Mouse (Mus musculus) midbrain, embryonic 15.5 days (tissue): ENCODE data around the gene Tyms. TPM values are rescaled to one million over a fixed set of nuclear protein-coding genes. Genes with fewer than 3 reads are reported as not detected.
"Not testable (repeated sequence)": the region's sequence is repeated elsewhere in the genome, so short reads cannot be mapped to it uniquely, and the experiment has no call there.

Experiments used
- ATAC-seq: fragments of 200-750 bp; cut with Nextera tagmentation; replicated peaks from 2 replicates; pipeline ENCODE4 v1.8.0; 2017; ENCODE audit warnings: moderate TSS enrichment
- H3K27ac ChIP-seq: fragments of 300-500 bp; sonication (generic); 2 replicates; pipeline ENCODE4 v1.5.1; 2015; ENCODE audit warnings: mild to moderate bottlenecking, inconsistent platforms
- H3K27me3 ChIP-seq: fragments of 300-500 bp; sonication (generic); replicated peaks from 2 replicates; pipeline ENCODE4 v1.6.1; 2015; ENCODE audit warnings: inconsistent platforms
- H3K36me3 ChIP-seq: fragments of 300-500 bp; sonication (generic); replicated peaks from 2 replicates; pipeline ENCODE4 v1.6.1; 2015; ENCODE audit warnings: inconsistent platforms
- H3K4me1 ChIP-seq: fragments of 300-500 bp; sonication (generic); 2 replicates; pipeline ENCODE4 v1.6.1; 2015; ENCODE audit warnings: inconsistent platforms
- H3K4me2 ChIP-seq: fragments of 300-500 bp; sonication (generic); 2 replicates; pipeline ENCODE4 v1.6.1; 2015; ENCODE audit warnings: inconsistent platforms, mild to moderate bottlenecking, moderate library complexity
- H3K4me3 ChIP-seq: fragments of 300-500 bp; sonication (generic); 2 replicates; pipeline ENCODE4 v1.5.1; 2015; ENCODE audit warnings: mild to moderate bottlenecking, inconsistent platforms
- H3K9ac ChIP-seq: fragments of 300-500 bp; sonication (generic); 2 replicates; pipeline ENCODE4 v1.6.1; 2015; ENCODE audit warnings: mild to moderate bottlenecking, inconsistent platforms
- H3K9me3 ChIP-seq: fragments of 300-500 bp; sonication (generic); 2 replicates; pipeline ENCODE4 v1.6.1; 2016; ENCODE audit warnings: inconsistent platforms
- WGBS: fragments of 180-500 bp; shearing (Covaris S2); methylation state at CpG from one replicate; pipeline ENCODE4 v1.1.7; 2015; ENCODE audit warnings: mixed read lengths; 5-methylcytosine and 5-hydroxymethylcytosine counted together
- polyA plus RNA-seq: library from polyadenylated mRNA; unstranded; fragments of >200 nt; fragmentation: Nextera tagmentation; extraction: Ambion mirVana; gene quantifications from 2 replicates; pipeline ENCODE4 v1.2.1, GENCODE M21; 2015

The Tyms gene
- polyA plus RNA-seq, 1 experiment from 2014 or later, result 37.8 TPM

- Histone ChIP-seq H3K4me3 (no peak overlapping the region), H3K27me3 (no peaks in the 10 kb centered on the region), H3K9ac (no peak overlapping the region), H3K9me3 (no peaks in the 10 kb centered on the region), H3K4me1 (no peaks in the 10 kb centered on the region), H3K27ac (no peak overlapping the region), H3K36me3 (no peaks in the 10 kb centered on the region), H3K4me2 (no peak overlapping the region)
- ATAC-seq, result no peak
- WGBS, result 46% methylated on average over 2 of the region's 2 CpGs
Measured at GRCm38 (mm10) chr5:30094399-30094798, 21.0 kb upstream of the Tyms start.

DNA sequence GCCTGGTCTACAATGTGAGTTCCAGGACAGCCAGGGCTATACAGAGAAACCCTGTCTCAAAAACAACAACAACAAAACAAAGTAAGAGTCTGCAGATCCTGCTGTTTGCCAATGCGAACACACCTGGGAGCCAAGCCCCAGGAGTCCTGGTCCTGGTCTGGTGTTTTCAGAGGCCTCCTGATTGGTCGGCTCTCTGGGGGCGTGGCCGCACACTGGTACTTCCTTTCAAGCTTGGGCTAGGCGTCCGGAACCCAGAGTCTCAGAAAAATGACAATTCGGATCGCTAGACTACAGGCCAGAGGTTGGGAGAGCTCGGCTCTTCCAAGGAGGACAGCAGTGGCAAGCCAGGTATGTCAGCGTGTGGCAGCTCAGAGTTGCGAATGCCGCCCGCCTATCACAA is 19.3 kb upstream of the Tyms start:
- H3K9me3 ChIP-seq, result no peaks in the 10 kb centered on the region
- 67% methylated on average over 13 of the region's 13 CpGs for WGBS
- H3K27ac ChIP-seq, result no peak overlapping the region
- H3K4me2 ChIP-seq, result no peak overlapping the region
- ATAC-seq, result no peak
- no peak overlapping the region for H3K4me3 ChIP-seq
- no peaks in the 10 kb centered on the region for H3K36me3 ChIP-seq
- H3K9ac ChIP-seq, result no peak overlapping the region
- H3K27me3 ChIP-seq, result no peaks in the 10 kb centered on the region
- no peaks in the 10 kb centered on the region for H3K4me1 ChIP-seq

DNA sequence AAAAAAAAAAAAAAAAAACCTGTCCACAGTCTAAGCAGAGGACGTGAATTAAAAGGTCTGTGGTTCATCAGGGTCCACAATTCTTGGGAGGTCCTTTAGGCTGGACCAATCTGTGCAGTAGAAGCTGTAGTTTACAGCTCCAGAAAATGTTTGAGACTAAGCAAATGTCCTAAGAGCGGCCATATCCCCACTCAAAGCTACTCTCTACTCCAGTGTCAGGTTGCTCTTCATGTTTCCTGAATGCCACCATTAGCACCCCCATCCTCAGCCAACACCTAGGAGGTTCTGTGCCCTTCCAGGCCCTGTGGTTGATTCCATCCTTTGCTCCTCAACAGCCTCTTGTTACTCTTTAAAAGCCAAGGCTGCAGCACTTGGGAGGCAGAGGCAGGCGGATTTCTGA is 1.0 kb downstream of the Tyms start:
- 54% methylated on average over 3 of the region's 3 CpGs for WGBS
- 0 out of 2 replicates have a peak, but pooled peaks have one; percentile 2 for ATAC-seq
- Histone ChIP-seq H3K9me3 (no peaks in the 10 kb centered on the region), H3K4me2 (peak overlapping the region; percentile 87), H3K27me3 (no peaks in the 10 kb centered on the region), H3K4me3 (peak overlapping the region; percentile 64), H3K9ac (peak overlapping the region; percentile 57), H3K27ac (no peak overlapping the region), H3K36me3 (0 out of 2 replicates have a peak, but pooled peaks cover 3% of the 10 kb centered on the region), H3K4me1 (peaks cover 7% of the 10 kb centered on the region)

GRCm38 (mm10) chr5:30071677-30072076 is 1.7 kb downstream of the Tyms start:
- 78% methylated on average over 6 of the region's 6 CpGs for WGBS
- Histone ChIP-seq H3K4me3 (no peak overlapping the region), H3K4me1 (peaks cover 7% of the 10 kb centered on the region), H3K36me3 (0 out of 2 replicates have a peak, but pooled peaks cover 3% of the 10 kb centered on the region), H3K9me3 (no peaks in the 10 kb centered on the region), H3K9ac (no peak overlapping the region), H3K27ac (no peak overlapping the region), H3K27me3 (no peaks in the 10 kb centered on the region), H3K4me2 (no peak overlapping the region)
- ATAC-seq, result no peak

- Histone ChIP-seq H3K9ac (no peak overlapping the region), H3K27me3 (no peaks in the 10 kb centered on the region), H3K9me3 (no peaks in the 10 kb centered on the region), H3K4me3 (no peak overlapping the region), H3K36me3 (peaks cover 12% of the 10 kb centered on the region; the same call in 1 of the 2 replicates), H3K4me1 (peaks cover 7% of the 10 kb centered on the region), H3K4me2 (no peak overlapping the region), H3K27ac (no peak overlapping the region)
- whole genome bisulfite sequencing, result 83% methylated on average over 6 of the region's 6 CpGs
- no peak for ATAC-seq
Measured at GRCm38 (mm10) chr5:30067726-30068125, 5.7 kb downstream of the Tyms start.

- not testable (repeated sequence) for H3K9me3 ChIP-seq, ATAC-seq
- WGBS, result 55% methylated on average over 5 of the region's 5 CpGs
Measured at GRCm38 (mm10) chr5:30059607-30060006, 13.8 kb downstream of the Tyms start.

DNA sequence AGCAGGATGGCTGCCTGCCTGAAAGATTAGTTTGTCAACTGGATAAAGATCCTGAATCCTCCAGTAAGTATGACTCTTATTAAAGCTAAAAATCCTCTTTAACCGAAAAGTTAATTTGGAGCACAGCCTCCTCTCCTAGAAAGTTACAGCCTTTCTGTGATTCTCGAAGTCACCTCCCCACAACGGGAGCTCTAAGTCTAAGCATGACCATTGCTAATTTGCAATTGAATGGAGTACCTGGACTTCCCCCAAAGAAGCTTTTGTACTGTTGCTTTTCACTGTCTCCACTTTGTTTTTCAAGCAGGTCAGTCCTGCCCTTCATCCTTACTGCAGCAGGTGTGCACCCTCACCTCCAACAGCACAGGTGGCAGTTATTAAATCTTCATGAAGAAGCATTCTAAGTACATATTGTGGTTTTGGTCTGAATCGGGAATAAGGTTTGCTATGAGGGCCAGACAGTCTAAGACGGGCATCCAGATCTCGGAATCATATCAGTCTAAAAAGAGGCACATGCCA is 15.1 kb downstream of the Tyms start:
- Histone ChIP-seq H3K4me2 (no peak overlapping the region), H3K9ac (no peak overlapping the region), H3K27me3 (no peaks in the 10 kb centered on the region), H3K4me1 (no peaks in the 10 kb centered on the region), H3K4me3 (no peak overlapping the region), H3K36me3 (peaks cover 13% of the 10 kb centered on the region), H3K9me3 (no peaks in the 10 kb centered on the region), H3K27ac (no peak overlapping the region)
- WGBS, result 42% methylated on average over 6 of the region's 6 CpGs
- no peak for ATAC-seq

More at GRCm38 (mm10) chr5:30059607-30060006, 13.8 kb downstream of the Tyms start:
- H3K4me3 ChIP-seq, H3K4me2 ChIP-seq, H3K27me3 ChIP-seq, H3K4me1 ChIP-seq, H3K27ac ChIP-seq, H3K9ac ChIP-seq: not testable (repeated sequence)
- peaks cover 18% of the 10 kb centered on the region for H3K36me3 ChIP-seq

DNA sequence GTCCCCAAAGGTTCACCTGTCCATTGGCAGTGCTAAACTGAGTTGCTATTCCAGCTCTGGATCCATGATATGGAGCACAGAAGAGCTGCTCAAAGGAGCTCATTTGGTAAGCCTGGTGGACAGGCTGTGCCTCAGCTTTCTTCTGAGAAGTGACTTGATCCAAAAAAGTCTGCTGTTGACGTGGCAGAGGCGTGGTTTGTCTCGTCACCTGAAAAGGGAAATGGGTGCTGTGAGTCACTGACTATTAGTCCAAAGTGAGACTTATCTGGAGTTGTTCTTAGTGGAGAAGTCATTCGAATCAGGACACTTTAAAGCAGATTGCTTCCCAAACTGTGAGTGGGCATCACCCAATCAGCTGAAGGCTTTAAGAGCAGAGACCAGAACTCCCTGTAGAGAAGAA is 33.6 kb downstream of the Tyms start:
- H3K4me3 ChIP-seq, H3K4me2 ChIP-seq, ATAC-seq, H3K27ac ChIP-seq, H3K27me3 ChIP-seq, H3K9ac ChIP-seq, H3K4me1 ChIP-seq, H3K9me3 ChIP-seq, H3K36me3 ChIP-seq: not testable (repeated sequence)
- 89% methylated on average over 4 of the region's 4 CpGs for WGBS

GRCm38 (mm10) chr5:30039324-30039723 is 34.1 kb downstream of the Tyms start:
- not testable (repeated sequence) for H3K4me1 ChIP-seq, H3K36me3 ChIP-seq, H3K9me3 ChIP-seq, H3K9ac ChIP-seq, H3K4me3 ChIP-seq, ATAC-seq, H3K27me3 ChIP-seq, H3K4me2 ChIP-seq, H3K27ac ChIP-seq
- WGBS, result 93% methylated on average over 5 of the region's 5 CpGs

DNA sequence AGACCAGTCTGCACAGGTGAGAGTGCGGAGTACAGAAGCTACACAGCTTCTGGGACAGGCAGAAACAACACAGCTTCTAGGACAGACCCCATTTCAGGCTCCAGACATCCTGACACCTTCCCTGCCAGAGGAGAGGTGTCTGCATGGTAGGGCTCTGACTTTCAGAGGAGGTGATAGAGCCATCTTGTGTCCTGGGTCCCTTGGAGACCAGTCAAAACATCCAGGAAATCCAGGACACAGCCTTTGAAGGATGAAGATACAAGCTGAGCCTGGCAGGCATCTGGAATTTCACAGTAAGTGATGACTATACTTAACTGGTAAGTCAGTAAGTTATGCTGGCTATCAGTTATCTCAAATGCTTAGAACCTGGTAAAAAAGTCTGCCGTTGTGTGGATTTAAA is 36.3 kb downstream of the Tyms start:
- not testable (repeated sequence) for H3K4me1 ChIP-seq, H3K36me3 ChIP-seq, H3K9me3 ChIP-seq, H3K4me2 ChIP-seq, H3K9ac ChIP-seq, H3K4me3 ChIP-seq, ATAC-seq, H3K27ac ChIP-seq, H3K27me3 ChIP-seq
- 96% methylated on average over 2 of the region's 2 CpGs for WGBS

DNA sequence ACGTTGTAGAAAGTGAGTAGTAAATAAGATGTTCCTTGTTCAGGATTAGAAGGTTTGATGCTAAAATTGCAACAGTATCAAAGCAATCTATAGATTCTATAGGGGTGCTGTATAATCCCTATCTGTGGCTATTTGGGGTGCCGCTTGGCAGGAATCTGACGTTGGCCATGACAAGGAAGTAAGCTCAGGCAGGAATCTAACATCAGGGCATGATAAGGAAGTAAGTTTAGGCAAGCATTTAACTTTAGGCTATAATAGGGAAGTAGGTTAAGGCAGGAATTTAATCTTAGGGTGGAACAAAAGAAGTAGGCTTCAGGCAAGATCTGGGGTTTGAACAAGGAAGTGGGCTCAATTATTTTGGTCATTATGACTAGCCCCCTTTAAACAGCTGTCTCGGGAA is 37.6 kb downstream of the Tyms start:
- H3K4me3 ChIP-seq, H3K27me3 ChIP-seq, H3K27ac ChIP-seq, H3K9me3 ChIP-seq, H3K9ac ChIP-seq, ATAC-seq, H3K4me2 ChIP-seq, H3K36me3 ChIP-seq, H3K4me1 ChIP-seq: not testable (repeated sequence)
- WGBS, result 84% methylated on average over 4 of the region's 4 CpGs

DNA sequence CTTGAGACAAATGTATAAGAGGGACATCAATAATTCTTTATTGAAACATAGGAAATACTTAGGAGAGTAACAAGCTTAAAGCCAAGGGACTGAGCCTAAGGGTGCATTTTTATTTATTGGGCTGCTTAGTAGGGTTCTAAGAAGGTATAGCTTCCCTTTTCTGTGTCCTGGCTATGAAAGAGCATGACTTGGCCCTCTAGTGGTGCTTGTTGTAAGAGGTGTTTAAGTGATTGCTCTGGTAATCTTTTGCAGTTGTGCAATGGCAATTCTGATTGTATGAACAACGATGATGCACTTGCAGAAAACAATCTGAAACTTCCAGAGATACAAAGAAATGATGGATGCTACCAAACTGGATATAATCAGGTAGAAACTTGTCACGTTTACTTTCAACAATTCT is 58.8 kb downstream of the Tyms start:
- Histone ChIP-seq H3K4me1 (no peaks in the 10 kb centered on the region), H3K4me2 (no peak overlapping the region), H3K36me3 (no peaks in the 10 kb centered on the region), H3K4me3 (no peak overlapping the region), H3K9ac (no peak overlapping the region), H3K27ac (no peak overlapping the region), H3K9me3 (no peaks in the 10 kb centered on the region), H3K27me3 (no peaks in the 10 kb centered on the region)
- no peak for ATAC-seq
- 70% methylated on average over 2 of the region's 2 CpGs for WGBS

- WGBS, result 64% methylated on average over 15 of the region's 16 CpGs
- Histone ChIP-seq H3K4me2 (no peak within 1 kb of the TSS), H3K9me3 (no peaks in the 10 kb centered on the region), H3K4me1 (no peaks in the 10 kb centered on the region), H3K27me3 (no peaks in the 10 kb centered on the region), H3K36me3 (no peaks in the 10 kb centered on the region), H3K27ac (no peak within 1 kb of the TSS), H3K9ac (no peak within 1 kb of the TSS), H3K4me3 (no peak within 1 kb of the TSS)
- no peak for ATAC-seq
Measured at GRCm38 (mm10) chr5:30012726-30013503, 60.5 kb downstream of the Tyms start, which contains the start of gene Il6. Gene Il6 (plus strand): TSS chr5:30013114.
